Mouse (Mus musculus): ENCODE data around the gene Apon. TPM values are rescaled to one million over a fixed set of nuclear protein-coding genes. Genes with fewer than 3 reads are reported as not detected.

Apon gene
- polyA plus RNA-seq, 1 experiment from 2014 or later = 0.27 TPM

Other genes with a start within 250 kb of the Apon start
- gene Hsd17b6, start 246.5 kb upstream of the Apon start, polyA plus RNA-seq (2014; fragmentation: Nextera tagmentation; extraction: Ambion mirVana) = not detected in 2 replicates
- 82.3 and 82.5 TPM in 2 replicates for gene Prim1, start 238.9 kb upstream of the Apon start, polyA plus RNA-seq (2014; fragmentation: Nextera tagmentation; extraction: Ambion mirVana)
- 899 and 913 TPM in 2 replicates for gene Naca, start 218.5 kb upstream of the Apon start, polyA plus RNA-seq (2014; fragmentation: Nextera tagmentation; extraction: Ambion mirVana)
- 474 and 487 TPM in 2 replicates for gene Ptges3, start 195.1 kb upstream of the Apon start, polyA plus RNA-seq (2014; fragmentation: Nextera tagmentation; extraction: Ambion mirVana)
- gene Atp5b, start 170.8 kb upstream of the Apon start, polyA plus RNA-seq (2014; fragmentation: Nextera tagmentation; extraction: Ambion mirVana) = 2,052 and 2,172 TPM in 2 replicates
- gene Baz2a, start 162.5 kb upstream of the Apon start, polyA plus RNA-seq (2014; fragmentation: Nextera tagmentation; extraction: Ambion mirVana) = 28.1 and 28.2 TPM in 2 replicates
- gene Rbms2, start 73.8 kb upstream of the Apon start, polyA plus RNA-seq (2014; fragmentation: Nextera tagmentation; extraction: Ambion mirVana) = 29.5 and 35.6 TPM in 2 replicates
- gene Gls2, start 59.6 kb upstream of the Apon start, polyA plus RNA-seq (2014; fragmentation: Nextera tagmentation; extraction: Ambion mirVana) = 0.78 and 0.84 TPM in 2 replicates
- gene Spryd4, start 42.3 kb upstream of the Apon start, polyA plus RNA-seq (2014; fragmentation: Nextera tagmentation; extraction: Ambion mirVana) = 33.5 and 33.7 TPM in 2 replicates
- gene Mip, start 28.3 kb upstream of the Apon start, polyA plus RNA-seq (2014; fragmentation: Nextera tagmentation; extraction: Ambion mirVana) = 0.11 TPM in 1 of 2 replicates, not detected in the other
- 47.2 and 48.0 TPM in 2 replicates for gene Timeless, start 22.0 kb upstream of the Apon start, polyA plus RNA-seq (2014; fragmentation: Nextera tagmentation; extraction: Ambion mirVana)
- not detected in 2 replicates for gene Apof, start 14.6 kb downstream of the Apon start, polyA plus RNA-seq (2014; fragmentation: Nextera tagmentation; extraction: Ambion mirVana)
- gene Stat2, start 16.5 kb downstream of the Apon start, polyA plus RNA-seq (2014; fragmentation: Nextera tagmentation; extraction: Ambion mirVana) = 12.2 and 13.0 TPM in 2 replicates
- 0.36 and 0.43 TPM in 2 replicates for gene Il23a, start 44.7 kb downstream of the Apon start, polyA plus RNA-seq (2014; fragmentation: Nextera tagmentation; extraction: Ambion mirVana)
- 32.9 and 34.8 TPM in 2 replicates for gene Pan2, start 49.2 kb downstream of the Apon start, polyA plus RNA-seq (2014; fragmentation: Nextera tagmentation; extraction: Ambion mirVana)
- gene Cnpy2, start 68.4 kb downstream of the Apon start, polyA plus RNA-seq (2014; fragmentation: Nextera tagmentation; extraction: Ambion mirVana) = 328 and 342 TPM in 2 replicates
- 211 and 214 TPM in 2 replicates for gene Cs, start 83.6 kb downstream of the Apon start, polyA plus RNA-seq (2014; fragmentation: Nextera tagmentation; extraction: Ambion mirVana)
- 12.9 and 13.0 TPM in 2 replicates for gene Coq10a, start 114.9 kb downstream of the Apon start, polyA plus RNA-seq (2014; fragmentation: Nextera tagmentation; extraction: Ambion mirVana)
- 16.7 and 17.8 TPM in 2 replicates for gene Ankrd52, start 123.0 kb downstream of the Apon start, polyA plus RNA-seq (2014; fragmentation: Nextera tagmentation; extraction: Ambion mirVana)
- gene Slc39a5, start 147.1 kb downstream of the Apon start, polyA plus RNA-seq (2014; fragmentation: Nextera tagmentation; extraction: Ambion mirVana) = 3.4 and 3.7 TPM in 2 replicates
- gene Nabp2, start 157.4 kb downstream of the Apon start, polyA plus RNA-seq (2014; fragmentation: Nextera tagmentation; extraction: Ambion mirVana) = 76.6 and 86.7 TPM in 2 replicates
- gene Rnf41, start 157.6 kb downstream of the Apon start, polyA plus RNA-seq (2014; fragmentation: Nextera tagmentation; extraction: Ambion mirVana) = 31.9 and 34.6 TPM in 2 replicates
- gene Smarcc2, start 205.2 kb downstream of the Apon start, polyA plus RNA-seq (2014; fragmentation: Nextera tagmentation; extraction: Ambion mirVana) = 109 and 110 TPM in 2 replicates
- gene Myl6, start 240.0 kb downstream of the Apon start, polyA plus RNA-seq (2014; fragmentation: Nextera tagmentation; extraction: Ambion mirVana) = 1,824 and 1,933 TPM in 2 replicates
- 3.2 and 3.4 TPM in 2 replicates for gene Myl6b, start 244.6 kb downstream of the Apon start, polyA plus RNA-seq (2014; fragmentation: Nextera tagmentation; extraction: Ambion mirVana)

All from stomach, embryonic 14.5 days (tissue).